8 mouse cellular contexts compared by ENCODE assay signal in genomic region chr12:105836196-105836595, GRCm38 (mm10). TPM values are rescaled to one million over a fixed set of nuclear protein-coding genes. Genes with fewer than 3 reads are reported as not detected.
A peak's percentile ranks its signal among the peaks of the same experiment; 100 is the strongest.
DNase-seq lines count a peak whose midpoint lies in the region; ATAC-seq and TF ChIP-seq lines count a peak whose summit lies in the region.
"Had no signal": no experiment of that assay in that cellular context is flagged by ENCODE, and none has a peak within 500 bp of the region (broad histone marks: within the 10 kb centered on the region; RNA-seq: fewer than 3 reads in every experiment).

No protein-coding gene starts in this region.

- no peak overlapping the region for H3K4me3 ChIP-seq in intestine, postnatal 0 days (ENCODE audit: low read depth, low read length)
- H3K4me3 ChIP-seq in intestine, embryonic 15.5 days (replicated peaks), result no peak overlapping the region
- no peak overlapping the region for H3K4me3 ChIP-seq in embryonic fibroblast, embryonic 13.5 days (ENCODE audit: insufficient read depth, low read length)
- H3K4me3 ChIP-seq in midbrain, embryonic 16.5 days (ENCODE audit: low read depth, low read length), result no peak overlapping the region
- H3K4me3 ChIP-seq: embryonic facial prominence, embryonic 15.5 days had no signal

- 80% methylated on average over 2 of the region's 2 CpGs for WGBS in intestine, postnatal 0 days
- WGBS in intestine, embryonic 15.5 days, result 81% methylated on average over 2 of the region's 2 CpGs
- WGBS in midbrain, embryonic 16.5 days, result 90% methylated on average over 2 of the region's 2 CpGs

- no peak overlapping the region for H3K27ac ChIP-seq in intestine, postnatal 0 days (ENCODE audit: low read depth, low read length)
- H3K27ac ChIP-seq in intestine, embryonic 15.5 days, result no peak overlapping the region
- no peak overlapping the region for H3K27ac ChIP-seq in embryonic fibroblast, embryonic 13.5 days (ENCODE audit: insufficient read depth, low read length)
- H3K27ac ChIP-seq in midbrain, embryonic 16.5 days (ENCODE audit: low read length), result no peak overlapping the region
- H3K27ac ChIP-seq: embryonic facial prominence, embryonic 15.5 days had no signal

- H3K9ac ChIP-seq in intestine, postnatal 0 days (ENCODE audit: low read depth, low read length), result no peak overlapping the region
- no peak overlapping the region for H3K9ac ChIP-seq in intestine, embryonic 15.5 days
- H3K9ac ChIP-seq in midbrain, embryonic 16.5 days (ENCODE audit: low read depth, low read length), result no peak overlapping the region
- H3K9ac ChIP-seq: embryonic facial prominence, embryonic 15.5 days had no signal

- peak; percentile 51 for DNase-seq in 416B (ENCODE audit: low read depth)
- DNase-seq in B cell, adult 2 months, result peak; percentile 23 to 37
- peak; percentile 24 for DNase-seq in naive thymus-derived CD4-positive, alpha-beta T cell, adult 2 months (ENCODE audit: low read depth)

- H3K27me3 ChIP-seq in intestine, postnatal 0 days (replicated peaks; ENCODE audit: control insufficient read depth, insufficient read depth, low read length), result no peaks in the 10 kb centered on the region
- H3K27me3 ChIP-seq in intestine, embryonic 15.5 days (replicated peaks), result no peaks in the 10 kb centered on the region
- H3K27me3 ChIP-seq in midbrain, embryonic 16.5 days (ENCODE audit: control insufficient read depth, insufficient read depth, low read depth, low read length), result no peaks in the 10 kb centered on the region
- H3K27me3 ChIP-seq: embryonic facial prominence, embryonic 15.5 days had no signal

- TF ChIP-seq POLR2A in embryonic fibroblast, embryonic 13.5 days (IDR thresholded peaks at IDR 0.05; ENCODE audit: low read depth, low read length), result no peak

- H3K36me3 ChIP-seq in intestine, postnatal 0 days (ENCODE audit: control insufficient read depth, insufficient read depth), result peaks cover 73% of the 10 kb centered on the region
- peaks cover 24% of the 10 kb centered on the region for H3K36me3 ChIP-seq in intestine, embryonic 15.5 days
- peaks cover 4% of the 10 kb centered on the region; the same call in 1 of the 2 replicates for H3K36me3 ChIP-seq in midbrain, embryonic 16.5 days (ENCODE audit: control insufficient read depth, insufficient read depth, low read length)

- H3K4me2 ChIP-seq in intestine, postnatal 0 days (replicated peaks; ENCODE audit: low read depth), result no peak overlapping the region
- no peak overlapping the region for H3K4me2 ChIP-seq in intestine, embryonic 15.5 days (replicated peaks)
- H3K4me2 ChIP-seq in midbrain, embryonic 16.5 days (ENCODE audit: low read length), result no peak overlapping the region
- H3K4me2 ChIP-seq: embryonic facial prominence, embryonic 15.5 days had no signal

- H3K4me1 ChIP-seq in intestine, postnatal 0 days (replicated peaks; ENCODE audit: control insufficient read depth, insufficient read depth, low read length), result no peaks in the 10 kb centered on the region
- H3K4me1 ChIP-seq in intestine, embryonic 15.5 days (replicated peaks), result no peaks in the 10 kb centered on the region
- no peaks in the 10 kb centered on the region for H3K4me1 ChIP-seq in embryonic fibroblast, embryonic 13.5 days (ENCODE audit: control insufficient read depth, insufficient read depth, low read length)
- no peaks in the 10 kb centered on the region for H3K4me1 ChIP-seq in midbrain, embryonic 16.5 days (ENCODE audit: control insufficient read depth, insufficient read depth, low read length)
- H3K4me1 ChIP-seq: embryonic facial prominence, embryonic 15.5 days had no signal

- no peak for ATAC-seq in intestine, postnatal 0 days
- no peak for ATAC-seq in intestine, embryonic 15.5 days
- ATAC-seq in midbrain, embryonic 16.5 days, result no peak

- no peaks in the 10 kb centered on the region for H3K9me3 ChIP-seq in intestine, postnatal 0 days (ENCODE audit: control insufficient read depth)
- no peaks in the 10 kb centered on the region for H3K9me3 ChIP-seq in intestine, embryonic 15.5 days
- no peaks in the 10 kb centered on the region for H3K9me3 ChIP-seq in midbrain, embryonic 16.5 days (replicated peaks; ENCODE audit: control insufficient read depth, low read length, poor library complexity, severe bottlenecking)
- H3K9me3 ChIP-seq: embryonic facial prominence, embryonic 15.5 days had no signal

- peak; percentile 65 for TF ChIP-seq CTCF in intestine, postnatal 0 days (IDR thresholded peaks at IDR 0.05; ENCODE audit: low read depth)
- peak; percentile 49; the same call in 1 of the 2 replicates for TF ChIP-seq CTCF in embryonic fibroblast, embryonic 13.5 days (IDR thresholded peaks at IDR 0.05; ENCODE audit: borderline replicate concordance, insufficient read depth, low read length)

RNA-seq across cellular contexts. Expression of gene Papola, which starts 51.7 kb away (rescaled TPM):
- 101 and 110 TPM in 2 replicates for polyA plus RNA-seq in intestine, postnatal 0 days (2015; fragmentation: Nextera tagmentation; extraction: Ambion mirVana)
- 189 and 225 TPM in 2 replicates for polyA plus RNA-seq in intestine, embryonic 15.5 days (2015; fragmentation: Nextera tagmentation; extraction: Ambion mirVana)
- polyA plus RNA-seq in embryonic fibroblast, embryonic 13.5 days (2011; ENCODE audit: insufficient read length, low read depth, missing spikeins), result 180 and 214 TPM in 2 replicates
- 150 and 170 TPM in 2 replicates for polyA plus RNA-seq in midbrain, embryonic 16.5 days (2015; fragmentation: Nextera tagmentation; extraction: Ambion mirVana)
